Mouse (Mus musculus): ENCODE measurements around the gene Ifi27l2a. TPM values are rescaled to one million over a fixed set of nuclear protein-coding genes. Genes with fewer than 3 reads are reported as not detected.
"Not testable (repeated sequence)": the region's sequence is repeated elsewhere in the genome, so short reads cannot be mapped to it uniquely, and the experiment has no call there.

Ifi27l2a gene
- polyA plus RNA-seq, 1 experiment: 2.4 TPM

- Histone ChIP-seq H3K79me2 (ENCODE audit: control insufficient read depth, insufficient read depth) (no peaks in the 10 kb centered on the region), H3K4me2 (ENCODE audit: low read depth) (no peak overlapping the region), H3ac (ENCODE audit: control insufficient read depth, insufficient read length) (no peak overlapping the region), H3K4me3 (no peak overlapping the region), H3K36me3 (ENCODE audit: control insufficient read depth, insufficient read depth) (no peaks in the 10 kb centered on the region), H3K27me3 (ENCODE audit: control insufficient read depth, insufficient read depth, insufficient read length) (no peaks in the 10 kb centered on the region)
- TF ChIP-seq CEBPB (IDR thresholded peaks at IDR 0.05; ENCODE audit: insufficient read depth, poor library complexity, severe bottlenecking): no peak
- TF ChIP-seq SRF (IDR thresholded peaks at IDR 0.05; ENCODE audit: control insufficient read depth, insufficient read length, low read depth): no peak
- TF ChIP-seq USF1 (IDR thresholded peaks at IDR 0.05; ENCODE audit: low read depth): no peak
- TF ChIP-seq MYOG (IDR thresholded peaks at IDR 0.05; ENCODE audit: control insufficient read depth in 1 of 3, insufficient read depth in 1 of 3, insufficient read length in 2 of 3, low read depth in 2 of 3): no peak
- TF ChIP-seq POLR2A (IDR thresholded peaks at IDR 0.05; ENCODE audit: insufficient read length, low read depth): no peak
- no peak for TF ChIP-seq E2F4 (IDR thresholded peaks at IDR 0.05; ENCODE audit: insufficient read depth)
- no peak for TF ChIP-seq MYOD1 (IDR thresholded peaks at IDR 0.05; ENCODE audit: control insufficient read depth in 1 of 3, insufficient read length in 2 of 3, low read depth in 2 of 3)
- no peak for TF ChIP-seq POLR2AphosphoS2 (IDR thresholded peaks at IDR 0.05; ENCODE audit: insufficient read length, low read depth)
- no peak for TF ChIP-seq TCF3 (IDR thresholded peaks at IDR 0.05; ENCODE audit: insufficient read length, low read depth)
- TF ChIP-seq TCF12 (IDR thresholded peaks at IDR 0.05; ENCODE audit: insufficient read depth, poor library complexity, severe bottlenecking): no peak
Measured at GRCm38 (mm10) chr12:103476779-103477389, 33.4 kb upstream of the Ifi27l2a start.

DNA sequence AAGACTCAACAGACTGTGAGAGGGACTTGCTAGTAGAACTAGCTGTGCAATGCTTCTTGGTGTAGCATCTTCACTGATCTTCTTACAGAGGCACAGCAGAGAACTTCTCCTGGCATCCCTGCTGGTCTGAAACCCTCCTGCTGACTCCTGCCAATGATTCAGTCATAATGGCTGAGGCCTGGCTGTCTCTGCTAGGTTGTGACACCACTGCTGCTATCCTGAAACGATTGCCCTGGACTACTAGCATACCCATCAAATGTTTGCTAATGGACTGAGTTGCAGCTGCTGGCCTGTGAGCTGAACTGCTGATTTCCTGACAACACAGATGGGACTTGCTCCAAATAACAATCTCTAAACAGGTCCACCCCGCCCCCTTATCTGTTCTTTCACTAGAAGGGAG lies 31.0 kb upstream of the Ifi27l2a start:
- Histone ChIP-seq H3K4me2 (ENCODE audit: low read depth) (no peak overlapping the region), H3K36me3 (ENCODE audit: control insufficient read depth, insufficient read depth) (no peaks in the 10 kb centered on the region), H3K4me3 (no peak overlapping the region), H3ac (ENCODE audit: control insufficient read depth, insufficient read length) (no peak overlapping the region), H3K79me2 (ENCODE audit: control insufficient read depth, insufficient read depth) (no peaks in the 10 kb centered on the region), H3K27me3 (ENCODE audit: control insufficient read depth, insufficient read depth, insufficient read length) (no peaks in the 10 kb centered on the region)
- TF ChIP-seq USF1 (IDR thresholded peaks at IDR 0.05; ENCODE audit: low read depth) (no peak), TCF12 (IDR thresholded peaks at IDR 0.05; ENCODE audit: insufficient read depth, poor library complexity, severe bottlenecking) (no peak), POLR2AphosphoS2 (IDR thresholded peaks at IDR 0.05; ENCODE audit: insufficient read length, low read depth) (no peak), MYOG (IDR thresholded peaks at IDR 0.05; ENCODE audit: control insufficient read depth in 1 of 3, insufficient read depth in 1 of 3, insufficient read length in 2 of 3, low read depth in 2 of 3) (no peak), CEBPB (IDR thresholded peaks at IDR 0.05; ENCODE audit: insufficient read depth, poor library complexity, severe bottlenecking) (no peak), SRF (IDR thresholded peaks at IDR 0.05; ENCODE audit: control insufficient read depth, insufficient read length, low read depth) (no peak), E2F4 (IDR thresholded peaks at IDR 0.05; ENCODE audit: insufficient read depth) (no peak), POLR2A (IDR thresholded peaks at IDR 0.05; ENCODE audit: insufficient read length, low read depth) (no peak), MYOD1 (IDR thresholded peaks at IDR 0.05; ENCODE audit: control insufficient read depth in 1 of 3, insufficient read length in 2 of 3, low read depth in 2 of 3) (no peak), MAX (IDR thresholded peaks at IDR 0.05; ENCODE audit: low read depth) (no peak), REST (IDR thresholded peaks at IDR 0.05; ENCODE audit: insufficient read depth, insufficient read length) (no peak), TCF3 (IDR thresholded peaks at IDR 0.05; ENCODE audit: insufficient read length, low read depth) (no peak)

DNA sequence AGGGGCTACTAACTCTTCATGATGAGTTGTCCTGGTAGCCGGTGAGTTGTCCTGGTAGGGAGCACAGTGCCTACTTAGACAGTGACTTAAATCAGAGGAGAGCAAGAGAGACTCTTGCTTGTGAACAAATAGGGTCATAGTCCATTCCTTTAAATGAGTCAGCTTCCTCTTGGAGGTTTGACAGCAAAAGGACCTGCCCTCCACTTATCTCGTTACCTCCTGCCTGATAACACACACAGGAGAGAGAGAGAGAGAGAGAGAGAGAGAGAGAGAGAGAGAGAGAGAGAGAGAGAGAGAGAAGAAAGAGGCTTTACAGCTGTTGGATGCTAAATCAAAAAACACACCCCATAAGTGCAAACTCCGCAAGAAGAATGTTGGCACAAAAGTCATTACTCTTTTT lies 13.7 kb upstream of the Ifi27l2a start, which contains the start of gene Ifi27l2b:
TSS of gene Ifi27l2b (minus strand) at position 84 of the 400 bp plus-strand sequence.
- Histone ChIP-seq H3K4me3 (no peak within 1 kb of the TSS), H3K4me2 (ENCODE audit: low read depth) (no peak within 1 kb of the TSS), H3ac (ENCODE audit: control insufficient read depth, insufficient read length) (no peak within 1 kb of the TSS), H3K79me2 (ENCODE audit: control insufficient read depth, insufficient read depth) (no peaks in the 10 kb centered on the region), H3K36me3 (ENCODE audit: control insufficient read depth, insufficient read depth) (no peaks in the 10 kb centered on the region), H3K27me3 (ENCODE audit: control insufficient read depth, insufficient read depth, insufficient read length) (no peaks in the 10 kb centered on the region)
- TF ChIP-seq E2F4 (IDR thresholded peaks at IDR 0.05; ENCODE audit: insufficient read depth) (no peak), MAX (IDR thresholded peaks at IDR 0.05; ENCODE audit: low read depth) (no peak), TCF3 (IDR thresholded peaks at IDR 0.05; ENCODE audit: insufficient read length, low read depth) (no peak), USF1 (IDR thresholded peaks at IDR 0.05; ENCODE audit: low read depth) (no peak), REST (IDR thresholded peaks at IDR 0.05; ENCODE audit: insufficient read depth, insufficient read length) (no peak), CEBPB (IDR thresholded peaks at IDR 0.05; ENCODE audit: insufficient read depth, poor library complexity, severe bottlenecking) (no peak), TCF12 (IDR thresholded peaks at IDR 0.05; ENCODE audit: insufficient read depth, poor library complexity, severe bottlenecking) (no peak), SRF (IDR thresholded peaks at IDR 0.05; ENCODE audit: control insufficient read depth, insufficient read length, low read depth) (no peak)

GRCm38 (mm10) chr12:103456727-103457126 lies 13.2 kb upstream of the Ifi27l2a start:
- H3K36me3 ChIP-seq (ENCODE audit: control insufficient read depth, insufficient read depth); H3K27me3 ChIP-seq (ENCODE audit: control insufficient read depth, insufficient read depth, insufficient read length); H3ac ChIP-seq (ENCODE audit: control insufficient read depth, insufficient read length); H3K79me2 ChIP-seq (ENCODE audit: control insufficient read depth, insufficient read depth); H3K4me3 ChIP-seq; H3K4me2 ChIP-seq (ENCODE audit: low read depth): not testable (repeated sequence)

DNA sequence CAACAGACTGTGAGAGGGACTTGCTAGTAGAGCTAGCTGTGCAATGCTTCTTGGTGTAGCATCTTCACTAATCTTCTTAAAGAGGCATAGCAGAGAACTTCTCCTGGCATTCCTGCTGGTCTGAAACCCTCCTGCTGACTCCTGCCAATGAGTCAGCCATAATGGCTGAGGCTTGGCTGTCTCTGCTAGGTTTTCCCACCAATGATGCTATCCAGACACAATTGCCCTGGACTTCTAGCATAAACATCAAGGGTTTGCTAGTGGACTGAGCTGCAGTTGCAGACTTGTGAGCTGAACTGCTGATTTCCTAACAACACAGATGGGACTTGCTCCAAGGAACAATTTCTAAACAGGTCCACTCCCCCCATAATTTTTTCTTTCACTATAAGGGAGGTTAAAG lies 9.9 kb upstream of the Ifi27l2a start:
- Histone ChIP-seq H3ac (ENCODE audit: control insufficient read depth, insufficient read length) (no peak overlapping the region), H3K27me3 (ENCODE audit: control insufficient read depth, insufficient read depth, insufficient read length) (no peaks in the 10 kb centered on the region), H3K79me2 (ENCODE audit: control insufficient read depth, insufficient read depth) (no peaks in the 10 kb centered on the region), H3K4me3 (no peak overlapping the region), H3K36me3 (ENCODE audit: control insufficient read depth, insufficient read depth) (no peaks in the 10 kb centered on the region), H3K4me2 (ENCODE audit: low read depth) (no peak overlapping the region)
- no peak for TF ChIP-seq USF1 (IDR thresholded peaks at IDR 0.05; ENCODE audit: low read depth)
- TF ChIP-seq MAX (IDR thresholded peaks at IDR 0.05; ENCODE audit: low read depth): no peak
- TF ChIP-seq MYOG (IDR thresholded peaks at IDR 0.05; ENCODE audit: control insufficient read depth in 1 of 3, insufficient read depth in 1 of 3, insufficient read length in 2 of 3, low read depth in 2 of 3): no peak
- TF ChIP-seq TCF12 (IDR thresholded peaks at IDR 0.05; ENCODE audit: insufficient read depth, poor library complexity, severe bottlenecking): no peak
- TF ChIP-seq SRF (IDR thresholded peaks at IDR 0.05; ENCODE audit: control insufficient read depth, insufficient read length, low read depth): no peak
- no peak for TF ChIP-seq E2F4 (IDR thresholded peaks at IDR 0.05; ENCODE audit: insufficient read depth)
- no peak for TF ChIP-seq POLR2A (IDR thresholded peaks at IDR 0.05; ENCODE audit: insufficient read length, low read depth)

Data from myocyte (in vitro differentiated cells).